Mouse (Mus musculus) midbrain, postnatal 0 days (tissue): ENCODE data around the gene Ndufaf5. TPM values are rescaled to one million over a fixed set of nuclear protein-coding genes. Genes with fewer than 3 reads are reported as not detected.

Experiments used
- ATAC-seq: fragments of 200-750 bp; cut with Nextera tagmentation; 2 replicates; pipeline ENCODE4 v1.8.0; 2017; ENCODE audit warnings: moderate number of reproducible peaks, mild to moderate bottlenecking, moderate TSS enrichment, moderate library complexity; ENCODE audit not compliant: low FRiP score
- DNase-seq: peaks from one replicate; pipeline ENCODE4 v3.0.0-alpha.2; 2015; ENCODE audit warnings: low spot score
- H3K27ac ChIP-seq: fragments of 300-500 bp; sonication (generic); 2 replicates; pipeline ENCODE4 v1.5.1; 2014; ENCODE audit warnings: low read depth, mild to moderate bottlenecking, low read length, mixed read lengths
- H3K27me3 ChIP-seq: fragments of 300-500 bp; sonication (generic); 2 replicates; pipeline ENCODE4 v1.6.1; 2014; ENCODE audit warnings: low read length, control low read depth, mixed read lengths; ENCODE audit not compliant: insufficient read depth
- H3K36me3 ChIP-seq: fragments of 300-500 bp; sonication (generic); 2 replicates; pipeline ENCODE4 v1.6.1; 2014; ENCODE audit warnings: low read length, control low read depth, mixed read lengths; ENCODE audit not compliant: insufficient read depth
- H3K4me1 ChIP-seq: fragments of 300-500 bp; sonication (generic); 2 replicates; pipeline ENCODE4 v1.6.1; 2014; ENCODE audit warnings: mild to moderate bottlenecking, control low read depth, antibody characterized with exemption, low read length, mixed read lengths; ENCODE audit not compliant: insufficient read depth
- H3K4me2 ChIP-seq: fragments of 300-500 bp; sonication (generic); 2 replicates; pipeline ENCODE4 v1.6.1; 2014; ENCODE audit warnings: low read depth, mild to moderate bottlenecking, low read length, mixed read lengths; ENCODE audit not compliant: poor library complexity, severe bottlenecking
- H3K4me3 ChIP-seq: fragments of 300-500 bp; sonication (generic); 2 replicates; pipeline ENCODE4 v1.5.1; 2014; ENCODE audit warnings: low read depth, mild to moderate bottlenecking, low read length, moderate library complexity
- H3K9ac ChIP-seq: fragments of 300-500 bp; sonication (generic); replicated peaks from 2 replicates; pipeline ENCODE4 v1.6.1; 2014; ENCODE audit warnings: mild to moderate bottlenecking, low read length, moderate library complexity, mixed read lengths; ENCODE audit not compliant: poor library complexity, severe bottlenecking
- H3K9me3 ChIP-seq: fragments of 300-500 bp; sonication (generic); 2 replicates; pipeline ENCODE4 v1.6.1; 2016; ENCODE audit warnings: low read length, control low read depth
- CTCF ChIP-seq: IDR thresholded peaks from 2 replicates; pipeline ENCODE4 v1.5.1; 2016; ENCODE audit warnings: antibody characterized with exemption, mild to moderate bottlenecking
- WGBS: fragments of 180-500 bp; shearing (Covaris S2); extraction: QIAGEN DNeasy Blood & Tissue Kit; methylation state at CpG from one replicate; pipeline ENCODE4 v1.1.7; 2014; 5-methylcytosine and 5-hydroxymethylcytosine counted together
- polyA plus RNA-seq: library from polyadenylated mRNA; unstranded; fragments of >200 nt; fragmentation: Nextera tagmentation; extraction: Ambion mirVana; gene quantifications from 2 replicates; pipeline ENCODE4 v1.2.1, GENCODE M21; 2015
- total RNA-seq: library from RNA; depleted of rRNA; stranded (reverse); fragments of >200 nt; gene quantifications from 2 replicates; pipeline ENCODE4 v1.2.3, GENCODE M21; 2014; rRNA removed

Ndufaf5 gene
- total and polyA plus RNA-seq, 2 experiments from 2014 or later: 33.0 to 59.1 TPM

GRCm38 (mm10) chr2:140243105-140243504 lies 72.7 kb downstream of the Ndufaf5 start:
- Histone ChIP-seq H3K4me2 (no peak overlapping the region), H3K9ac (no peak overlapping the region), H3K4me3 (no peak overlapping the region), H3K36me3 (no peaks in the 10 kb centered on the region), H3K27ac (no peak overlapping the region), H3K4me1 (no peaks in the 10 kb centered on the region), H3K9me3 (no peaks in the 10 kb centered on the region), H3K27me3 (no peaks in the 10 kb centered on the region)
- no peak for ATAC-seq
- TF ChIP-seq CTCF: no peak
- 78% methylated on average over 5 of the region's 5 CpGs for WGBS
- DNase-seq: no peak

Other genes with a start within 250 kb of the Ndufaf5 start
- gene Tasp1, start 103.8 kb upstream of the Ndufaf5 start, total RNA-seq: 15.2 and 19.6 TPM in 2 replicates
- gene Tasp1, start 103.8 kb upstream of the Ndufaf5 start, polyA plus RNA-seq: 23.1 and 24.1 TPM in 2 replicates
- not detected in 2 replicates for gene Gm17374, start 18.6 kb upstream of the Ndufaf5 start, total RNA-seq
- gene Gm17374, start 18.6 kb upstream of the Ndufaf5 start, polyA plus RNA-seq: not detected in 2 replicates
- gene Esf1, start 85 bp upstream of the Ndufaf5 start, total RNA-seq: 6.4 and 8.9 TPM in 2 replicates
- 13.7 and 17.2 TPM in 2 replicates for gene Esf1, start 85 bp upstream of the Ndufaf5 start, polyA plus RNA-seq
- gene Sel1l2, start 219.1 kb downstream of the Ndufaf5 start, total RNA-seq: not detected in 2 replicates
- not detected in 2 replicates for gene Sel1l2, start 219.1 kb downstream of the Ndufaf5 start, polyA plus RNA-seq
- 35.8 and 37.3 TPM in 2 replicates for gene Macrod2, start 224.7 kb downstream of the Ndufaf5 start, total RNA-seq
- 53.9 and 67.2 TPM in 2 replicates for gene Macrod2, start 224.7 kb downstream of the Ndufaf5 start, polyA plus RNA-seq